Mouse (Mus musculus): ENCODE results near the gene Bcor. TPM values are rescaled to one million over a fixed set of nuclear protein-coding genes. Genes with fewer than 3 reads are reported as not detected.

Bcor gene
- polyA plus RNA-seq, 1 experiment: 5.9 TPM

GRCm38 (mm10) chrX:12126408-12127105, 33.6 kb downstream of the Bcor start:
- no peak for DNase-seq (ENCODE audit: low read depth)

GRCm38 (mm10) chrX:12124571-12124970, 35.6 kb downstream of the Bcor start:
- no peak for DNase-seq (ENCODE audit: low read depth)

- no peak for DNase-seq (ENCODE audit: low read depth)
These were observed 36.5 kb downstream of the Bcor start for GRCm38 (mm10) chrX:12123687-12124087.

- DNase-seq (ENCODE audit: low read depth): no peak
These were observed 37.4 kb downstream of the Bcor start for GRCm38 (mm10) chrX:12122594-12123331.

- no peak for DNase-seq (ENCODE audit: low read depth)
These were observed 40.7 kb downstream of the Bcor start for GRCm38 (mm10) chrX:12119476-12119875.

- DNase-seq (ENCODE audit: low read depth): no peak
These were observed 44.0 kb downstream of the Bcor start for GRCm38 (mm10) chrX:12116128-12116527.

- no peak for DNase-seq (ENCODE audit: low read depth)
These were observed 48.0 kb downstream of the Bcor start for GRCm38 (mm10) chrX:12112166-12112565.

GRCm38 (mm10) chrX:12110518-12110917, 49.6 kb downstream of the Bcor start:
- DNase-seq (ENCODE audit: low read depth): no peak

- DNase-seq (ENCODE audit: low read depth): no peak
These were observed 54.8 kb downstream of the Bcor start for GRCm38 (mm10) chrX:12105358-12105757.

- DNase-seq (ENCODE audit: low read depth): no peak
These were observed 63.2 kb downstream of the Bcor start for GRCm38 (mm10) chrX:12096783-12097526.

GRCm38 (mm10) chrX:12093371-12093770, 66.8 kb downstream of the Bcor start:
- DNase-seq (ENCODE audit: low read depth): no peak

GRCm38 (mm10) chrX:12091431-12092061, 68.6 kb downstream of the Bcor start:
- DNase-seq (ENCODE audit: low read depth): no peak

GRCm38 (mm10) chrX:12090871-12091404, 69.2 kb downstream of the Bcor start:
- no peak for DNase-seq (ENCODE audit: low read depth)

GRCm38 (mm10) chrX:12090151-12090870, 69.8 kb downstream of the Bcor start:
- DNase-seq (ENCODE audit: low read depth): no peak

GRCm38 (mm10) chrX:12089353-12090081, 70.6 kb downstream of the Bcor start:
- no peak for DNase-seq (ENCODE audit: low read depth)

- DNase-seq (ENCODE audit: low read depth): no peak
These were observed 71.2 kb downstream of the Bcor start for GRCm38 (mm10) chrX:12089027-12089340.

- no peak for DNase-seq (ENCODE audit: low read depth)
These were observed 71.7 kb downstream of the Bcor start for GRCm38 (mm10) chrX:12088301-12089026.

GRCm38 (mm10) chrX:12087511-12088300, 72.4 kb downstream of the Bcor start:
- DNase-seq (ENCODE audit: low read depth): no peak
